Mouse (Mus musculus): ENCODE results near the gene Thegl.
A peak's percentile ranks its signal among the peaks of the same experiment; 100 is the strongest.

The Thegl gene

GRCm38 (mm10) chr5:77044362-77044761, 28.5 kb downstream of the Thegl start:
- peak; percentile 29 for DNase-seq (ENCODE audit: extremely low read depth, low read depth)

- DNase-seq (ENCODE audit: extremely low read depth, low read depth), result no peak
These were observed 36.8 kb downstream of the Thegl start for GRCm38 (mm10) chr5:77052616-77053015.

DNA sequence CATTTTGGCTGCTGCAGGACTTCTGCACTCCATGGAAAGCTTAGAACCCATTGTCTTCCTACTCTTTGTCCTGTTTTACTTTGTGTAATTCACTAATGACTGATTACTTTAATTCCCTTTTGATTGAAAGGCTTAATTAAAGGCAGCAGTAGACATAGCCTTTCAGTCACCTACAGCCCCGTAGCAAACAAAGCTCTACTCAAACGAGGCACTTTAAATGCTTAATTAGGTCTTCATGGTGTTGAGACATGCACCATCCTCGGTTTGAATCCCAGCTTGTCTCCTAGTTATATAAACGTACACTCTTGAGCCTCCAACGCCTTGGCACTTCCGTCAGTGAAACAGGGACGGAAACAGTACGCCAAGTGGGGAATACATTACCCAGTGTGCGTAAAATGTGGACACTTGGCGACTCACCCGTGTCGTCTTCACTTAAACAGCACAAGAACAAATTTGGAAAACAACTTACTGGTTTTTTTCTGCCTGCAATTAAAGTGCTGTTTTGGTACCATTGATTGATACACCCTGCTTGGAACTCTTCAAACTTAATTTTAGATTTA, 41.1 kb downstream of the Thegl start:
- DNase-seq (ENCODE audit: extremely low read depth, low read depth), result no peak

- DNase-seq (ENCODE audit: extremely low read depth, low read depth), result no peak
These were observed 44.5 kb downstream of the Thegl start for GRCm38 (mm10) chr5:77060363-77060762.

DNA sequence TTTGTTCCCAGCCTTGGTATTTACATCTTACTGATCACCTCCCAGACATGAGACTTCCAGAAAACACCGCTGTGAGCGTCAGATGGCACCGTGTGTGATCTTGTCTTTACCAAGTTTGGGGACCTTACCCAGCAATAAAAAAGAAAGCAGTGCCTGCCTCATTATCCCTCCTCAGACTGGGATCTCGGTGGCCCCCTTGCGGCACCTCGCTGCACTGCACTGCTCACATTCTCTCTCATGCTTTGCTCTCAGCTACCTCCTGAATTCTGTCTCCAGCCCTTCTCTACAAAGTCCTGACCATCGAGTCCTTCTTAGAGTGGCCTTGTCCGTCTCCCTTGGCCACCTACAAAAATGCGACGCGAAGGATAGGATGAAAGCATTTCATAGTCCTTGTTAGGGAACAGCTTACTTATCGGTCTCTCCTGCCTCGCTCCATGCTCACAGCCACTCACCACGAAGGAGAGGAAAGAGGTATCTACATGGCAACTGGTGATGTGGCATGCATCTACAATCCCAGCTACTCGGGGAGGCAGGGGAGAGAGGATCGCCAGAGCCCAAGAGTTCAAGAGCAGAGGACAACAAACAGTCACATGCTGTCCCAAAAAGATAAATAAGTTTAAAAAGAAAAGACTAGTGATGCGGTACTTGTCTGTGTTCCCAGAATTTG, 45.7 kb downstream of the Thegl start:
- peak; percentile 21 for DNase-seq (ENCODE audit: extremely low read depth, low read depth)

DNA sequence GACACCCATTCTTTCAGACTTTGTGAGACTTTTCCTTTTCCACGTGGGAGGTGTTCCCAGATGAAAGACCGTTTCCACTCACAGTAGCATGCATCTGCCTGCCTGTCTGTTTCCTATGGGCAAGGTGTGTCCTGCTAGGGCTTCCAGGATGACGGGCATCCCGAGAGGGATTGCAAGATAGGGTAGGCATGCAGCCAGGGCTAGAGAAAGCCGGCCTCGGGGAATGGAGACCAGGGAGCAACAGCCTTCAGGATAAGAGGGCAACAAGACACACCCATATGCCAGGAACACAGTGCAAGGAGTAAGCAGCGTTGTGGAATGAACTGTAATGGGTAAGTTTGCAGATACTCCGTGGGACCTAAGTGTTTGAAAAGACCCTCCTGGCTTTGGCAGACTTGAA, 51.5 kb downstream of the Thegl start:
- no peak for DNase-seq (ENCODE audit: extremely low read depth, low read depth)

DNA sequence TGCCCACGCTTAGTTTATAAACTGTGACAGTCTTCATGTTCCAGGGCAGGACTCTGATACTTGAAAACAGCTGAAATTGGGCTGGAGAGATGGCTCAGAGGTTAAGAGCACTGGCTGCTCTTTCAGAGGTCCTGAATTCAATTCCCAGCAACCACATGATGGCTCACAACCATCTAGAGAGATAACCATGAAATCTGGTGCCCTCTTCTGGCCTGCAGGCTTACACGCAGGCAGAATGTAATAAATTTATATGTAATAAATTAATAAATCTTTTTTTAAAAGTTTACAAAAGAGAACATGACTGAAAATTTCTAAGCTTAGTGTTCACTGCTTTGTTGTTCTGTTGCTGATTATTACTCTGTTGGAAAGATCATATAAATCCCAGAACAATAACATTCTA, 55.2 kb downstream of the Thegl start:
- no peak for DNase-seq (ENCODE audit: extremely low read depth, low read depth)

DNA sequence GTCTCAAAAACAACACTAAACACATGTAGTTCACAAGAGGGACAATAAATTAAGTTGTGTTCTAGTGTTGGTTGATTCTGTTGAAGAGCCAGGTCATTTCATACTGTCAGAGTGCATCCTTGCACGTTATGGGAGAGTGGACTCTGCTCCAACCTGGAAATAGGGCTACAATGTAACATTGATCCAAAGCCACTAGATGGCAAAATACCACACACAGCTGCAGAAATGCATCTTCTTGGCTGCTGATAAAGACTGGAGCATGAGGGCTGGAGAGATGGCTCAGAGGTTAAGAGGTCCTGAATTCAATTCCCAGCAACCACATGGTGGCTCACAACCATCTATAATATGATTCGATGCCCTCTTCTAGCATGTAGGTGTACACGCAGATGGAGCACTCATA, 55.8 kb downstream of the Thegl start:
- no peak for DNase-seq (ENCODE audit: extremely low read depth, low read depth)

DNA sequence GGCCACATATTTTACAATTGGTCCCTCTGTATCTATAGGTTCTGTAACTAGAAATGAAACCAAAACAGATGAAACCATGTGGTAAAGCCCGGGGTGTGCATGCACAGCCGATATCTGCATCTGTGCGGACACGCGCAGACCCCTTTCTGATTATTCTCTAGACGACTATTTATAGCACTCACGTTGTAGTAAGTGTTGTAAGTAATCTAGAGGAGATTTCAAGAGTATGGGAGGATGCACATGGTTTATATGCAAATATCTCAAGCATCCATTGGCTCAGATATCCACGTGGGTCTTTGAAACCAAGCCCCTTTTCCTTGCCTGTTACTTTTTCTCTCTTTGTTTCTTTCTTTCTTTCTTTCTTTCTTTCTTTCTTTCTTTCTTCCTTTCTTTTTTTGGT, 58.0 kb downstream of the Thegl start:
- DNase-seq (ENCODE audit: extremely low read depth, low read depth), result no peak

GRCm38 (mm10) chr5:77074914-77075313, 59.1 kb downstream of the Thegl start:
- DNase-seq (ENCODE audit: extremely low read depth, low read depth), result no peak

DNA sequence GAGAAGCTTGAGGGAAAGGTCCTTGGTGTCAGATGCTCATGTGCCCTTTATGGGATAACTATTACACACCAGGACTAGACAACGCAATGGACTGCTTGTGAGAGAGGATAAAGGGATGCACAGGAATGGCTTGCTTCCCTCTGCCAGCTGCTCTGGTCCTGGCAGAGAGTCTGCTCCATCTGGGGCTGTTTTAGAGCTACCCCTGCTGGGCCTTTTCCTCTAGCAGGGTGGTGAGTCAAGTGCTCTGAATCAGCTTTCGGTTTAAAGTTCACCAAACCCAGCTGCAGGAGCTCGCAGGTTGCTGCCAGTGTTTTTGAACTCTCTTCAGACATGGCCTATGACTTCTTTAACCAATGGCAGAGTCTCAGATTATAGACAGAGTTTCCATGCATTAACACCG, 60.1 kb downstream of the Thegl start:
- DNase-seq (ENCODE audit: extremely low read depth, low read depth), result no peak

- no peak for DNase-seq (ENCODE audit: extremely low read depth, low read depth)
These were observed 64.9 kb downstream of the Thegl start for GRCm38 (mm10) chr5:77080761-77081160.

- DNase-seq (ENCODE audit: extremely low read depth, low read depth), result no peak
These were observed 66.9 kb downstream of the Thegl start for GRCm38 (mm10) chr5:77082735-77083134.

GRCm38 (mm10) chr5:77084418-77084817, 68.6 kb downstream of the Thegl start:
- DNase-seq (ENCODE audit: extremely low read depth, low read depth), result no peak

DNA sequence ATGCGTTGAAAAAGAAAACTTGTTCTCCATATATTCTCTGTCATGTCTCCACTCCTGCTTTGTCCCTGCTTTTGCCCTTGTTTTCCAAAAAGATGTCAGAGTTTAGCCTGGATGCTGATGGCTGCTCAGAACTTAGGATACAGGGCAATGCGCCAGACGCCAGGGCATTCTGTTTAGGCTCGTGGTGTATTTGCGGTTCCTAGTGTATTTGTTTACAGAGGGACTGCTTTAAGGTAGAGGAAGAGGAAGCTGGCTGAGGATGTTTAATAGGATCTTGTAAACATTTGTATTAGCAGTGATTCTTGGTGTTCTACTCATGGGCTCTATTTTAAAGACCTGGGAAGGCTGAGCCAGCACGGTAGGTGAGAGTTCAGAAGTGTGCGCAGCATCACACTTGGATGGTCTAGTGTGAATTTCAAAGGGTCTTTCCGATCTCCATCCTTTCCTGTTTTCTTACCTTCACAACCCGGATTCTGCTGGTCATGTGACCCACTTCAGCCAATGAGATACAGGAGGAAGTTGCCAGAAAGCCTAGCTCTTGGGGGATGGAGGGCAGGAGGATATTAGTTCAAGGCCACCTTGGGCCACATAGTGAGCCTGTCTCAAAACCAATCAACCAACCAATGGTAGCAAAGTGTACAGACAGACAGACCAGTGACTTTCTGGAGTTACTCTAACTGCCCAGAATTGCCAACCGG, 70.1 kb downstream of the Thegl start:
- DNase-seq (ENCODE audit: extremely low read depth, low read depth), result no peak

DNA sequence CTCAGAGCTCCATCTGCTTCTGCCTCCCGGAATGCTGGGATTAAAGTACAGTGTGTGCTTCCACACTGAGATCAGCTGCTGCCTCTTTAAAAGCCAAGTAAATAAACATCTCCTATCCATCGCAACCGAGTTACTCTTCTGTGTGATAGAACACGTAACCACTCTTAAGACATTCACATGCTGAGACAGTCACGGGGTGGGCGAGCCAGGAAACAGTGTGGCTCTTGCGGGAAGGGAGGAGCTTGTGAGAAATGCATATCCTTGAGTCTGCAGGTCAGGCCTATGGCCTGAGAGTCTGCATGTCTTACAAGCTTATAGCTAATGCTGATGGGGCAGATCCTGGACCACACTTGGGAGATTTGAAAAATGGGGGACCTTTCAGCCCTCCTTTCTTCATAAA, 70.7 kb downstream of the Thegl start:
- DNase-seq (ENCODE audit: extremely low read depth, low read depth), result no peak

DNA sequence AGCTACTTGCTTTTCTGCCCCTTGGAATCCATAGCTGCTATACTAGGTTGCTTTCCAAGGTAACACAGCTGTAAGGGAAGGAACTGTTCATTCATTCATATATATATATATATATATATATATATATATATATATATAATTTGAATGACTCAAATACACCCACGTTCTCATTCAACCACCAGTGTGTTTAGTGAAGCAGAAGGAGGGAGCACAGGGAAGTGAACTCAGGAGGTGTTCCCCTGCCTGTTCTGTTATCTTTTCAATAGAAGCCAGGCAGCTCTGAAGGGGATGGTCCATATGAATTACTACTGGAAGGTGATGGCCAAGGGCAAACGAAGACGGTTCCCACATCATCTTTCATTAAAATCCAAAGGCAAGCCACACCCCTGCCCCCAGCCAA, 71.3 kb downstream of the Thegl start:
- DNase-seq (ENCODE audit: extremely low read depth, low read depth), result no peak

DNA sequence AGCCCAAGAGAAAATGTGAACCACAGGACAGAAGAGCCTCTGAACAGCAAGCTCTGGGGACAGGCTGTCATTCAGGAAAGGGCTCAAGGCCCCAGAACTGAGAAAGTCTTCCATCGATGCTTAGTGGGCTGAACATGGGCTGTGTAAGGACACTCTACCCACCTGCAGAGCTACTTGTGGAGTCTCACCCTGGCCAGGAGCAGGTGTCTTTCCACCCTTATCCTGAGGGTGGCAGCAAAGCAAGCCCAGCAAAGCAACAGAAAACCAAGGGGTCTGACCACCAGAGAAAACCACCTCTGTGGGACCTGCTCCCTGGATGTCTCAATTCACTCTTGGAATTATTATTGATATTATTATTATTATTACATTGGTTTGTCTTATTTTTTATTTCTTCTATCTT, 73.5 kb downstream of the Thegl start:
- no peak for DNase-seq (ENCODE audit: extremely low read depth, low read depth)

DNA sequence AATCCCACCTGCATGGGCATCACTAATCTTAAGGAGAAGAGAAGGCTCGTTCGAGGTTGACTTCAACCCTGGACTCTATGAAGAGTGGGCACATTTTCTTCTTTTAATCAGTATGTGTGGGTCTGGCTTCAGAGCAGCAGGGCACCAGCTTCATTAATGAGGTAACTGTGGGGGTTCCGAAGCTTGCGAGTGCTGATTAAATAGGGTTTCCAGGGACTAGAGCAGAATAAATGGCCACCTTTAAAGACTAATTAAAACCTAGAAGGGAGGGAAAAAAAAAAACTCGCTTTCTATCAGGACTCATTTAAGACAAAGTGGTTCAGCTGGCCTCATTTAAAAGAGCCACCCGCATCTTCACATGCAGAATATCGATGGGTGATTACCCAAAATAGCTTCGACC, 74.1 kb downstream of the Thegl start:
- DNase-seq (ENCODE audit: extremely low read depth, low read depth), result no peak

DNA sequence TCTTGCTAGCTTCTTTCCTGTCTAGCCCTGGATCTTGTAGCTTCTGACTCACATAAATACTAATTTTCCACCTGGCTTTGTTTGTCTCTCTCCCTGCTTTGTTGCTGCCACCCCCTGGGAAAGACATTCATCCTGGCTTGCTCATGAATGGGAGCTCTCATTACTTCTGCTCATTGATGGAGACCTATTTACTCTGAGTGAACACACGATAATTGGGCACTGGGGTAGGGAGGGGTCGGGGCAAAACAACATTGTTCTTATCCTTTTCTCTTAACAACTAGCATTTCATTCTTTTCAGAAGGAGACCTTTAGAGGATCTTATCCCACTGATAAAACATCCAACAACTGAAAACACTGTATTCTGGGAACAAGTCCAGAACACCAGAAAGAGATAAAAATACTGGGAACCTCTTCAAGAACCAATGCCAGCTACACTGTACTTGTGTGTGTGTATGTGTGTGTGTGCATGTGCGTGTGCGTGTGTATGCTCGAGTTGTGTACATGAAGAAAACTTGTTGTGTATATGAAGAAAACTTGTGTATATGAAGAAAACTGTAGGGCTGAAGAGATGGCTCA, 74.8 kb downstream of the Thegl start:
- no peak for DNase-seq (ENCODE audit: extremely low read depth, low read depth)

- no peak for DNase-seq (ENCODE audit: extremely low read depth, low read depth)
These were observed 76.1 kb downstream of the Thegl start for GRCm38 (mm10) chr5:77091923-77092322.

GRCm38 (mm10) chr5:77092531-77092930, 76.7 kb downstream of the Thegl start:
- no peak for DNase-seq (ENCODE audit: extremely low read depth, low read depth)

GRCm38 (mm10) chr5:77093961-77094360, 78.1 kb downstream of the Thegl start:
- no peak for DNase-seq (ENCODE audit: extremely low read depth, low read depth)

Data from MEL-GATA-1-ER (cell line).